Mouse (Mus musculus): ENCODE measurements around the gene Psme2. TPM values are rescaled to one million over a fixed set of nuclear protein-coding genes. Genes with fewer than 3 reads are reported as not detected.

The Psme2 gene
- polyA plus RNA-seq (2015; fragmentation: Nextera tagmentation; extraction: Ambion mirVana), result 203 and 215 TPM in 2 replicates

DNA sequence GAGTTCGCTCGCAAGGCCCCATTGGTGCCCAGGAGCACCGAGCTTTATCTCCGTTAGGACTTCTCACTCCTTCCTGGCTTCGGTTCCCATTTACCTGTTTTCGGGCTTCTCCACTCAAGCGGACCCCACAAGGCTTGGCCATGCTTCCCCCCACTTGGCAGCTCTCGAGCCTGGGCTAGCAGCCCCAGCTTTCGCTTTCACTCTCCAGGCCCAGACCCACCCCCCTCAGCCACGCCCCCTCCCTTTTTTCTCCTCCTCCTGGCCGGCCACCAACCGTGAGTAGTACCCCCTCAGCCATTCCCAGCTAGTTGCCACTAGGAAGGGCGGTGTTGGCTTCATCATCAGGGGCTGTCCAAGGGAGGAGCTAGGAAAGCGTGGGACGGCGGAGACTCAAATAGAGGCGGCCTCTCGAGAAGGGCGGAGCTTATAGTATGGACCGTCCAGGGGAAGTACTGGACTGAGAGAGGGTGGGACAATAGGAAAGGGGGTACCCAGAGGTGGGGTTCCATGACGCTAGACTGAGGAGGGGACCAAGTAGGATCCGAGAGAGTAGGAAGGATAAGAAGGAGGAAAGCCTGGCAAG, at the start of gene Psme2:
Psme2 (minus strand) TSS at position 366 of the 583 bp plus-strand sequence.
- WGBS, result under 1% methylated on average over 22 of the region's 22 CpGs

DNA sequence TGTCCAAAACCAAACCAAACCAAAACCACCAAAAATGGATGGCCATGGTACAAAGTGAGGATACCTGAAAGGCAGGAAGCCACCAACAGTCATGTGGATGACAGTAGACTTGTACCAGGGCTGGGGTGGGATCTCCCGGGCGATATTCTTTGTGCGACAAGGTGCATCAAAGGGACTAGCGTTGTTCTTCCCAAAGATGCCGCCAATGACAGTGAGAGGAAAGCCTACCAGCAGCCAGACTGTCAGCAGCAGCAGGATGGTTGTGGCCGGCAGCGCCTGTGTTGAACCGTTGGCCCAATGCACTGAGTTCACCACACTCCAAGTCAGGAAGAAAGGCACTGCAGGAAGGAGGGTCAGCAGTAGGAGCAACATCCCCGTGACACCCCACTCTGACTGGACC, 46.9 kb upstream of the Psme2 start, which contains the start of gene Gm49378:
Gm49378 (minus strand) TSS at position 101 of the 400 bp plus-strand sequence.
- H3K36me3 ChIP-seq, result peaks cover 68% of the 10 kb centered on the region
- no peak within 1 kb of the TSS for H3K9ac ChIP-seq
- H3K4me2 ChIP-seq, result no peak within 1 kb of the TSS
- no peak for ATAC-seq (replicated peaks; ENCODE audit: insufficient number of reproducible peaks, insufficient read depth, low FRiP score, low read depth)
- peaks cover 26% of the 10 kb centered on the region for H3K4me1 ChIP-seq (replicated peaks)
- H3K9me3 ChIP-seq (replicated peaks), result no peaks in the 10 kb centered on the region
- no peak within 1 kb of the TSS for H3K27ac ChIP-seq
- no peaks in the 10 kb centered on the region for H3K27me3 ChIP-seq
- no peak within 1 kb of the TSS for H3K4me3 ChIP-seq
- WGBS, result 90% methylated on average over 9 of the region's 9 CpGs

More for the DNA sequence above, at the start of gene Psme2:
- Histone ChIP-seq H3K36me3 (peaks cover 24% of the 10 kb centered on the region), H3K27ac (peak within 1 kb of the TSS; percentile 96), H3K9ac (peak within 1 kb of the TSS; percentile 88), H3K4me1 (replicated peaks) (peaks cover 27% of the 10 kb centered on the region), H3K4me2 (peak within 1 kb of the TSS; percentile 92), H3K4me3 (peak within 1 kb of the TSS; percentile 85), H3K9me3 (replicated peaks) (no peaks in the 10 kb centered on the region), H3K27me3 (no peaks in the 10 kb centered on the region)
- peak; percentile 96 for ATAC-seq (replicated peaks; ENCODE audit: insufficient number of reproducible peaks, insufficient read depth, low FRiP score, low read depth)

DNA sequence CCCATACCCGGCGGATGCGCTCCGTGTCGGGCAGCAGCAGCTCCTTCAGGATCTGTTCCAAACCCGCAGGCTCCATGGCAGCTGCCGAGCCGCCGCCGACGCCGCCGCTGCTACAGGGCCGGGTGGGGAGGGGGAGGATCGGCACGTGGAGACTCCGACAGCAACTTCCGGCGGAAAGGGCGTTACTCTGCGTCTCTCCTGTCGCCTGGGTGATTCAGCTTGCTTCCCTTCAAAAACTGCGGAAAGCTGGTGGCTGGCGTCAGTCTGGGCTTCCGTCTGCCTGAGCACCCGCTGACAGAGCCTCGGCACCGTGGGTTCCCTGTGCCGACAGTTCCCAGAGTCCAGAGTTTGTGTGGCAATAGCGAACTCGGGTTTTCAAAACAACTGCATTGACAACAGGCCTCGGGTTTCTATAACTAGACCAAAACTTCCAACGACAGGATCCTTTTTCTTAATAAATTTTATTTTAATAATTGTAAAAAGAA, 44.7 kb upstream of the Psme2 start, which contains the start of gene Ipo4:
Ipo4 (minus strand) TSS at position 435 of the 485 bp plus-strand sequence.
- peak within 1 kb of the TSS; percentile 71 for H3K4me3 ChIP-seq
- peak within 1 kb of the TSS; percentile 73 for H3K9ac ChIP-seq
- H3K4me2 ChIP-seq, result peak within 1 kb of the TSS; percentile 97
- peak within 1 kb of the TSS; percentile 76 for H3K27ac ChIP-seq
- no peaks in the 10 kb centered on the region for H3K9me3 ChIP-seq (replicated peaks)
- H3K36me3 ChIP-seq, result peaks cover 81% of the 10 kb centered on the region
- peaks cover 20% of the 10 kb centered on the region for H3K4me1 ChIP-seq (replicated peaks)
- WGBS, result 1% methylated on average over 33 of the region's 33 CpGs
- ATAC-seq (replicated peaks; ENCODE audit: insufficient number of reproducible peaks, insufficient read depth, low FRiP score, low read depth), result peak; percentile 87
- no peaks in the 10 kb centered on the region for H3K27me3 ChIP-seq

DNA sequence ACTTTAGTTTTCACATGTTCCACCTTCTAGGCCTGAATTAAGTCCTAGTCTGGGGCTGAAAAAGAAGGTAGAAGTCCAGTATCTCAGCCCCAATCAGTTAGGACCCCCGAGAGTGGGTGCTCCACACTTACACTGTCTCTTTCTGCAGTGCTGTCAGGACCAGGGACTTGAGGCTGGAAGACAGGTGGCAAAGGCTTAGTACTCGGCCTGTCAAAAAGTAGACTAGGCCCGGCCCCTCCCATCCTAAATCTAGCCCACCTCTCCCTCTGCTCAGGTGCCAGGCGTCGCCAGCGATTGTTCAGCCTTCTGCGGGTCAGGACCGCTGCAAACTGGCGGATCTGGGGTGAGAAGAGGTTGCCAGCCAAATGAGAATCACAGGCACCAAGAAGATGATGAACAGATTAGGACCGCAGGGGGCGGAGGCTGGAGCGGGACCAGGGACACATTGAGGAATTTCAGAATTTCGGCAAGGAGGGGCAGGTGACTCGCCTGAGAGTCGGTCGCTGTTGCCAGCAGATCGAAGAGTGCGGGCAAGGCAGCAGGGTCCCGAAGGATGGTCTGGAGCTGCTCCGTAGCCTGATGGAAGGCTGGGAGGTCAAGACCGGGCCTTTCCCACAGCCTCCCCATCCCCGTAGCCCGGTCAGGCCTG, 44.1 kb upstream of the Psme2 start:
- ATAC-seq (replicated peaks; ENCODE audit: insufficient number of reproducible peaks, insufficient read depth, low FRiP score, low read depth), result peak; percentile 36
- 3% methylated on average over 23 of the region's 23 CpGs for WGBS
- Histone ChIP-seq H3K4me3 (peak overlapping the region; percentile 71), H3K9me3 (replicated peaks) (no peaks in the 10 kb centered on the region), H3K4me1 (replicated peaks) (peaks cover 20% of the 10 kb centered on the region), H3K4me2 (peak overlapping the region; percentile 97), H3K36me3 (peaks cover 82% of the 10 kb centered on the region), H3K27me3 (no peaks in the 10 kb centered on the region), H3K9ac (peak overlapping the region; percentile 73), H3K27ac (peak overlapping the region; percentile 76)

DNA sequence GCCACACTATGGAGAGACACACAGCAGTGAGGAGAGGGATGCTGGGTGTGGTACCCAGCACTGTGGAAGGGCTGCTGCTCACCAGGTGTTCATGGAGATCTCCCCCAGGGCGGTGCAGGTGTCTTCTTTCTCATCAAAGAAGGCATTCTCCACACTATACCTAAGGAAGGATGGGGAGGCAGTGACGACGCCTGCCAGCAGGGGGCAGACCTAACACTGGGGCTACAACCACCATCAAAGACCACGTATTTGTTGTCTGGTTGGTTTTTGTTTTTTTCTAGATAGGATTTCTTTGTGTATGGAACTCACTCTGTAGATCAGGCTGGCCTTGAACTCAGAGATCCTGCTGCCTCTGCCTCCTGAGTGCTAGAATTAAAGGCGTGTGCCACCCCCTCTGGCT, 38.4 kb upstream of the Psme2 start:
- H3K4me3 ChIP-seq, result no peak overlapping the region
- no peak overlapping the region for H3K4me2 ChIP-seq
- no peak overlapping the region for H3K27ac ChIP-seq
- 57% methylated on average over 5 of the region's 5 CpGs for WGBS
- no peak overlapping the region for H3K9ac ChIP-seq
- H3K4me1 ChIP-seq (replicated peaks), result peaks cover 9% of the 10 kb centered on the region; the same call in 1 of the 2 replicates
- H3K27me3 ChIP-seq, result no peaks in the 10 kb centered on the region
- no peak for ATAC-seq (replicated peaks; ENCODE audit: insufficient number of reproducible peaks, insufficient read depth, low FRiP score, low read depth)
- no peaks in the 10 kb centered on the region for H3K9me3 ChIP-seq (replicated peaks)
- H3K36me3 ChIP-seq, result peaks cover 95% of the 10 kb centered on the region

DNA sequence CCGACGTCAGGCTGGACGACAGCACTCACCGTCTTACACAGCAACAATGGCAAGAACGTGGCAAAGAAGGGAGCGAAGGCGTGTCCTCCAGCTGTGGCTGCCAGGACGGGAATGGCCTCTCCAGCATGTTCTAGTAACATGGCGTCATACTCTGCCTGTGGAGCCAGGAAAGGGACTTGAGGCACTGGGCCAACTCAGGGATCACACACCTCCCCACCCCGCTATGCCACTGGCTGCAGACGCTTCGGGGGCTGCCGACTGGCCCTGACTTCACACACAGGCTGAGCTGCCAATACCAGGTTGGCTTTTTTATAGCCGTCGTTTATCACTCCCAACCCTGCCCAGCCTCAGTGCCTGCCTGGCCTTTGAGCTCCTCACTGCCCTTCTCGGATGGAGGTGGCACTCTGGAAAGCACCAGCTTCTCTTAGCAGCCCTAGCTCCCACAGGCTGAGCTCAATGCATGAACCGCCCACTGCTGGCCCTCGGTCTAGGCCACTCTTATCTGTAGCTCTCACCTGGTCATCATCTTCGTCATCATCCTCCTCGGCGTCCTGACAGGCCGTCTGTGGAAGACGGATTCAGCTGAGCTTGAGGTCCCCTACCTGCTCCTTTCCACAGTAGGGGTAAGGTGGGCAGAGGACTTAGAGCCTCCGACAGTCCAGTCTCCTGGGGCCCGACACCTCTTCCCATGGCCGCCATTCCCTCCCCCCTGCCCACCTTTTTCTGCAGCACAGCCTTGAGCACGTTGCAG, 37.3 kb upstream of the Psme2 start:
- no peak overlapping the region for H3K9ac ChIP-seq
- H3K4me1 ChIP-seq (replicated peaks), result 0 out of 2 replicates have a peak, but pooled peaks cover 4% of the 10 kb centered on the region
- H3K27ac ChIP-seq, result no peak overlapping the region
- no peak for ATAC-seq (replicated peaks; ENCODE audit: insufficient number of reproducible peaks, insufficient read depth, low FRiP score, low read depth)
- no peak overlapping the region for H3K4me3 ChIP-seq
- peaks cover 85% of the 10 kb centered on the region for H3K36me3 ChIP-seq
- no peaks in the 10 kb centered on the region for H3K27me3 ChIP-seq
- no peaks in the 10 kb centered on the region for H3K9me3 ChIP-seq (replicated peaks)
- WGBS, result 85% methylated on average over 27 of the region's 27 CpGs
- H3K4me2 ChIP-seq, result no peak overlapping the region

DNA sequence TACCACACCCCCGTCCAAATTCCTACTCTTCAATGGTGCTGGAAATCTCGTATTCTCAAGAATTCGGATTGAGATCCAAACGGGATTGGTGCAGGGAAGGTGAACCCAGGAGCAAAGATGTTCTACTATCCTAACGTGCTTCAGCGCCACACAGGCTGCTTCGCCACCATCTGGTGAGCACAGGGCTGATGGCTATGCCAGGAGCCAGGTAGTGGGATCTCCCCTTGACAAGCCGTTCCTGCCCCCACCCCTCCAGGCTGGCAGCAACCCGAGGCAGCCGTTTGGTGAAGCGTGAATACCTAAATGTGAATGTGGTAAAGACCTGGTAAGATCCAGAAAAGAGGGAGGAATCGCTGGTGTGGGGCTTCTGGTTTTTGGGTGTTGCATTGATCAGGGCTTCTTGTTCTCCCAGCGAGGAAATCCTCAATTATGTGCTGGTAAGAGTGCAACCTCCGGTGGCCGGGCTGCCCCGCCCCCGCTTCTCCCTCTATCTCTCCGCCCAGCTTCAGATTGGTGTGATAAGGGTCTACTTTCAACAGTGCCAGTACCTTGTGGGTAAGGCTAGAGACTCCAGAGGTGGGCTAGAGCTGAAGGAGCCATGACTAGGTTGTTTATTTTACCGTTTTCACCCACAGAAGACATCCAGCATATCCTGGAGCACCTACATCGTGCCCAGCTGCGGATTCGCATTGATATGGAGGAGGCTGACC, 27.7 kb upstream of the Psme2 start:
- peak overlapping the region; percentile 32 for H3K4me3 ChIP-seq
- peaks cover 8% of the 10 kb centered on the region for H3K4me1 ChIP-seq (replicated peaks)
- H3K36me3 ChIP-seq, result no peaks in the 10 kb centered on the region
- H3K9ac ChIP-seq, result peak overlapping the region; percentile 29; the same call in 1 of the 2 replicates
- peak overlapping the region; percentile 56 for H3K4me2 ChIP-seq
- no peaks in the 10 kb centered on the region for H3K27me3 ChIP-seq
- no peaks in the 10 kb centered on the region for H3K9me3 ChIP-seq (replicated peaks)
- no peak overlapping the region for H3K27ac ChIP-seq
- ATAC-seq (replicated peaks; ENCODE audit: insufficient number of reproducible peaks, insufficient read depth, low FRiP score, low read depth), result no peak
- 31% methylated on average over 22 of the region's 22 CpGs for WGBS

DNA sequence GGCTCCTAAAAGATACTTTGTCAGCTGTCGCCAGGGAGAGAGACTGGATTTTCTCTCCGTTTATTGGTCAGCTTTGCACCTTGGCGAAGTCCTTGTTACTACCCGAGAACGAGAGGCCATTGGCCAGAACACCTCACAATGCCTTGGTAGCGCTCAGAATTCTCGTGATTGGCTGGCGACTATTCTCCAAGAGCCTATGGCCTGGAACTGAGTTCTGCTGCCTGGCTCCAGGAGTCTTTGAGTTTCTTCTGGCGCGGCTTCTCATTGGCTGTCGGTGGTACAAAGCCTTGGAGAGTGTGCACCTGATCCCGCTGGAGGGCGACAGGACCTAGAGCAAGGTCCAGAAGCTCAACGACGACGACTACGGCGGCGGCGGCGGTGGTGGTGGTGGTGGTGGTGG, 26.9 kb upstream of the Psme2 start, which contains the start of gene Rec8:
Rec8 (plus strand) TSS at position 216 of the 400 bp plus-strand sequence.
- Histone ChIP-seq H3K9ac (peak within 1 kb of the TSS; percentile 29; the same call in 1 of the 2 replicates), H3K9me3 (replicated peaks) (no peaks in the 10 kb centered on the region)
- WGBS, result 15% methylated on average over 21 of the region's 21 CpGs

DNA sequence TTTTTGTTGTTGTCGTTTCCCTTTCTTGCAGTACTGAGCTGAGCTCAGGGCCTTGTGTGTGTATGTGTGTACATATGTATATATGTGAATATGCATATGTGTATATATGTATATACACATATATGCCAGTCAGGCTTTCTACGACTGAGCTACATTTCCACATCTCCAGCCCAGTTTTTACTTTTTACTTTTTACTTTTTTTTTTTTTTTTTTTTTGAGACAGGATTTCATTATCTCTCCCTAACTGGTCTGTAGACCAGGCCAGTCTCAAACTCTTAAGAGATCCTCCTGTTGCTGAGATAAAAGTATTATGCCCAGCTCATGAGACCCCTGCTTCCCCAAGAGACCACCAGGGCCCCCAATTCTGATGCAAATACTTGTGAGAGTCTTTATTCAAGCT, 25.9 kb upstream of the Psme2 start:
- no peak for ATAC-seq (replicated peaks; ENCODE audit: insufficient number of reproducible peaks, insufficient read depth, low FRiP score, low read depth)
- Histone ChIP-seq H3K4me2 (no peak overlapping the region), H3K9me3 (replicated peaks) (no peaks in the 10 kb centered on the region), H3K36me3 (no peaks in the 10 kb centered on the region), H3K27me3 (no peaks in the 10 kb centered on the region), H3K4me1 (replicated peaks) (peaks cover 15% of the 10 kb centered on the region), H3K4me3 (no peak overlapping the region), H3K9ac (no peak overlapping the region), H3K27ac (no peak overlapping the region)
- 82% methylated on average over 2 of the region's 2 CpGs for WGBS

More for the DNA sequence above, 26.9 kb upstream of the Psme2 start, which contains the start of gene Rec8:
- peak; percentile 83 for ATAC-seq (replicated peaks; ENCODE audit: insufficient number of reproducible peaks, insufficient read depth, low FRiP score, low read depth)
- no peak within 1 kb of the TSS for H3K27ac ChIP-seq
- peak within 1 kb of the TSS; percentile 32 for H3K4me3 ChIP-seq
- no peaks in the 10 kb centered on the region for H3K36me3 ChIP-seq
- H3K27me3 ChIP-seq, result no peaks in the 10 kb centered on the region
- peak within 1 kb of the TSS; percentile 56 for H3K4me2 ChIP-seq
- peaks cover 10% of the 10 kb centered on the region for H3K4me1 ChIP-seq (replicated peaks)

DNA sequence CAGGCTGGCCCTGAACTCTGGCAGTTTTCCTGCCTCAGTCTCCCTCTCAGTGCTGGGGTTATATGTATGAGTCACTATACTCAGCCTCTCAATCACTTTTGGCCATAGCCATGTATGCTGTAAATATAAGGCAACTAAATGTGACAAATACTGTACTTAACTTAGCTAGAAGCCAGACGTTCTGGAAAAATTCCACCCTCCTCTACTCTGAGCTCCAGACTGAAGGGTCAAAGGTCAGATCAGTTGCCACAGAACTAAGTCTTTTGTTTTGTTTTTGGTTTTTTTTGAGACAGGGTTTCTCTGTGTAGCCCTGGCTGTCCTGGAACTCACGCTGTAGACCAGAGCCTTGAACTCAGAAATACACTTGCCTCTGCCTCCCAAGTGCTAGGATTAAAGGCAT, 25.0 kb upstream of the Psme2 start:
- Histone ChIP-seq H3K4me3 (no peak overlapping the region), H3K9me3 (replicated peaks) (no peaks in the 10 kb centered on the region), H3K27me3 (no peaks in the 10 kb centered on the region), H3K4me1 (replicated peaks) (peaks cover 15% of the 10 kb centered on the region), H3K27ac (no peak overlapping the region), H3K36me3 (no peaks in the 10 kb centered on the region), H3K9ac (no peak overlapping the region), H3K4me2 (no peak overlapping the region)
- ATAC-seq (replicated peaks; ENCODE audit: insufficient number of reproducible peaks, insufficient read depth, low FRiP score, low read depth), result no peak
- WGBS, result 58% methylated on average over 2 of the region's 2 CpGs
